Mouse (Mus musculus) mature B cell (primary cell): ENCODE measurements around the gene Fam71b.

Experiments used
- in situ Hi-C: fragments of 300-500 bp; cut with MboI; formaldehyde crosslinking; loops from 2 replicates; pipeline ENCODE4 v1.14.3; 2019

Fam71b gene

DNA sequence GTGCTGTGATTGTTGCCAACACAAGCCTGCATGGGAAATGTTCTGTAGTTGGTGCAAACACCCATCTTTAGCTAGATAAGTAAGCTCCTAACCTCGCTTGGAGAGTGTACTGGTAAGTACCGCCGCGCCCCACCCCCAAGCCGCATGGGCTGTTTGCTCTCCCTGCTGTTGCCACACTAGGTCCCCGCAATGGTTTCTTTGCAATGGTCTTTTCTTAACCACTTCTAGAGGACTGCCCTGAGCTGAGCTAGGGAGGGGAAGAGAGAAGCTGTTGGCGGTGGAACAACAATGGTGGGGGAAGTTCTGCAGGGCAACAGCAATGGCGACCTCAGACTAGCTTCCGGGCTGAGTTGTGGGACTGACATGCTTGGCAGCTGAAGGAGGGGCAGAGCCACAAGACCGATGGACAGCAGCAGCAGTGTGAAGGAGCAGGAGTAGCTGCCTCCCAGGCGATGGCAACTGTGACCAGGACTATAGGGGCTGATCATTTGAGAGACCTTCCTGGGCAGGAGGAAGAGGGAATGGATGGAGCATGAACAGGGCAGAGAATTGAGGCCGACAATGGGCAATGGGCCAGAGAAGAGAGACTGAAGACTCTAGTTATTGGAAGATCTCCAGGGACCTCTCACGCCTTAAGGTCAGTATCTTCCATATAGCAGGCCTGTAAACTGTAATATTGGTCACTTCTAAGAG lies at the start of gene Fam71b:
Fam71b (plus strand) TSS at position 393 of the 693 bp plus-strand sequence.
- in situ Hi-C loops, result no loop called here

DNA sequence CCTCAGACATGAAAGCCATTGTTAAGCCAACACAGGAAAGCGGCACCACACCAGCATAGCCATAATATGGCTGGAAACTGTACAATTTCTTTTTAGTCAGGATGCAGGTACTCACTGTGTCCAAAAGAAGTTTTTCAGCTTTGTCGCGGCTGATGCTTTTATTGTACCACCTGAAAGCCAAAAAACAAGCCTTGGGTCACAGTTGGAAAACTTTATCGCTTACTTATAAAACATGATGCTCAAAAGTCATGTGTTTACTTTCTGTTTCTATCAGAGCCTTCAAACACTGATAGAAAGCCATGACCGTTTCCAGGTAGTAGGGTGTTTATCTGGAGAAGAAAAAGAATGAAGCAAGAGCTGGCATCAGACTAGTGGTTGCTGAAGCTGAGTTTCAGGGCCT lies 48.6 kb upstream of the Fam71b start:
- in situ Hi-C loops, result no loop called here

DNA sequence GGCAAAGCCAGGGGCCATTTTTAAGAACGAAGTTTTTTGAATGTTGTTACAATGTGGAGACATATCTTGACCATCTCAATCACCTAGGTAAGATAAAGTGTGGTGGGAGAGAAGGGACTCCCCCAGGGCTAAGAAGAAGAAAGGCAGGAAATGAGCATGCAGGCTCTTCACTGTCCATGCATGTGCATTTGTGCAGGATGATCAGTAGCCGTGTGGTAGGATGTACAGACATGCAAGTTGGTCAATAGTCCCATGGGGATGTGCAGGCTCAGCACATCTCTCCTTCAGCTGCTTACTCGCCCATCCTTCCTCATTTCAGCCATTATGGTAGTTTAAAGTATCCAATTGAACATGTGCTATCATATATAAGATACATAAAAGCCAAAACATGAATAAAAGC lies 47.9 kb upstream of the Fam71b start:
- in situ Hi-C loops, result no loop called here

DNA sequence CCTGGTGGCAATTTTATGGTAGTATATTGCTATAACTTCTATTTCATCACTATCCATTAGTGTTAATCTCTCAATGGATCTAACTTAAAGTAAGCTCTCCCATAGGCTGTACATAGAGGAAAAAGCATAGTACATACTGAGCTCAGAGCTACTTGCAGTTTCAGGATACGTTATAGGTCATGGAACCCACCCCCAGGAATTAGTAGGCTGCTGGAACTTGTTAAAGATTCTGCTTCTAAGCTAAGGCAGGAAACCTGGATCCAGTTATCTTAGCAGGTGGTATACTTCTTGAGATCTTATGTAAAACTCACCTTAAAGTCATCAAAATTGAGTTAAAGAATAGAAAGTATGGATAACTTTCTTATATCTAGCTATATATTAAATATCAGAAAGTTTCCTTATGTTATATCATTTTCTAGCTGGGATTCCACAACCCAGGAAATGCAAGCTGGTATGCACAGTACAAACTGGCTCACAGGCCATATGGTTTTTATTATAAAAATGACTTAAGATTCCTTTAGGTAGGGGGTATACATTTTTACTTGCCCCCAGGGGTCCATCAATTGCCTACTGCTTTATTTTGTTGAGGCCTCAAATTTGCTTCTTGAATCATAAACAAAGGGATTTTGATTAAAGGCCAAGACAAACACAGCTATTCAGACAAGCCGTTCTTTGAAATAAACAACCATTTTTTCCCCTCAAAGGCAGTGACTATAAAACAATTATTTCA lies 46.5 kb upstream of the Fam71b start:
- in situ Hi-C loops, result no loop called here

DNA sequence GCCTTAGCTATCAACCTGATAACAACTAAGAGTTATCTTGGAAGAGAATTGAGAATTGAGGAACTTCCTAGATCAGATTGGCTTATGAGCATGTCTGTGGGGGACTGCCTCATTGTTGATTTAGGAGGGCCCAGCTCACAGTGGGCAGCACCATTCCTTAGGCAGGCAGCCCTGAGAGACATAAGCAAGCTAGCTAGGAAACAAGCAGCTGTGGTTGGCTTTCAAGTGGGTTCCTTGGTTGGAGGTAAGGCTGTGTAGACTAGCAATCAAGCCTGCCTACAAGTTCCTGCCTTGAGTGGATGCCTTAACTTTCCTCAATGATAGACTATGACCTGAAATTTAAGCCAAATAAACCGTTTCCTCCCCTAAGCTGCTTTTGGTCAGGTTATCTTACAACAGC lies 38.0 kb upstream of the Fam71b start:
- in situ Hi-C loops, result no loop called here

DNA sequence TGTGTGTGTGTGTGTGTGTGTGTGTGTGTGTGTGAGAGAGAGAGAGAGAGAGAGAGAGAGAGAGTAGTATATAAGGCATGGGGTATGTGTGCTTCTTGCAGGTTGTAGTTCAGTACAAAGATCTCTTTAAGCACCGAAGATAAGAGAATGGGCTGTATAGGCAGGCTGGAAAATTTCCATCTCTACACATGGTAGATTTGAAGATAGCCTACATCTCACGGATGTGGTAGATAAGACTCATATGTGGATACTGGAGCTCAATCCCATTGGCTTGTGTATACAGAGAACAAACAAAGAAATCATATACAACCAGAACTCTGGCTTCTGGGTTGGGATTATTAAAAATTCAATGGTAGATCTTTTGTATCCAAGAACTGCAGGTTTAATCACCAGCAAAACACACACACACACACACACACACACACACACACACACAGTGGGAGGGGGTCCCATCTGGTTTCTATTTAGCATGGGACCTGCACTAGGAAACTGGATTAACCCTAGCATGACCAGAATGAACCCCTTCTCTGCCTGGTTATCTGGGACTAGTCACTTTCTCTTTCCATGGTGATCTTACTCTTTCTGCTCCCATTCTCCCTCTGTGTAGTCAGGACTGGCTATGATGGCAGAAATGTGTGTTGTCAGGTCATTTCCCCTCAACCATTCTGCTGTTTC lies 35.2 kb upstream of the Fam71b start:
- in situ Hi-C loops, result no loop called here

DNA sequence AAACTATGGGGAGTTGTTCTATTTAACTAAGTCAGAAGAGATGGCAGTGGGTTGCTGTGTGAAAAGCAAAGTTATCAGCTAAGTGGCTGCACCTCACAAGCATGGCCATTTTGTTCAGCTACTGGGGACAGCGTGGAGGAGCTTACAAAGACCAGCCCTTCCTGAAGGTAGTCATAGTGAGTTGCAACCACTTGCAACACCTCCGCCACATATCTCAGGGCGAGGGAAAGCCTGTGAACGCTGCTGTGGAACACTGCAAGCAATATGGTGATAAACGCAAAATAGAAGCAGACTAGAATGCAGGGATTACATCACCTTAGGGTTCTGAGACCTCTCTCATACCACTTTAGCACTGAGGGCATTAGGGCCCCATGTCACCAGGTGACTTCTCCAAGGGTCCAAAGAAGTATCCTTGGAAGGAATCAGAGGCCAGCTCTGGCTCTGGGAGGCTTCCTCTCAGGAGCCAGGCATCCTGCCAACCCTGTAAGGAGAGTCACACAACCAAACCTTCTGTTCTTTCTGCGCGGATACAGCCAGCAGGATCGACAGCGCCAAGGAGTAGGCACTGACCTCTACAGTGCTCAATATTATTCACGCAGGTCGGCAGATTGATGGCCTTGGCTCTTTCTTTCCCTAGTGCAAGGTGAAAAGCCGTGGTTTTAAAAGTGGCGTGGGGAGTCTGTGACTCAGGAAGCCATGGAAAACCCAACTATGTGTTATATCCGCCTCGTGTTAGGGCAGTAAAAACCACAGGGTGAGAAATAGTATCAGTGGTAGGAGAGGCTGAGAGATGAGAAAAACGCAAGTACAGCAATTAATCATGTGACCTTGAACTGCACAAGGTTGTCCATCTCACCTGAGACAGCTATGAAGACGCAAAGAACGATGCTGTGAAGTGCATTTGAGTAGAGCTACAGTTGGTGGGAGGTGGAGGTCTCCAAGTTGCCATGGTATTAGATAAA lies 34.0 kb upstream of the Fam71b start:
- in situ Hi-C loops, result no loop called here

DNA sequence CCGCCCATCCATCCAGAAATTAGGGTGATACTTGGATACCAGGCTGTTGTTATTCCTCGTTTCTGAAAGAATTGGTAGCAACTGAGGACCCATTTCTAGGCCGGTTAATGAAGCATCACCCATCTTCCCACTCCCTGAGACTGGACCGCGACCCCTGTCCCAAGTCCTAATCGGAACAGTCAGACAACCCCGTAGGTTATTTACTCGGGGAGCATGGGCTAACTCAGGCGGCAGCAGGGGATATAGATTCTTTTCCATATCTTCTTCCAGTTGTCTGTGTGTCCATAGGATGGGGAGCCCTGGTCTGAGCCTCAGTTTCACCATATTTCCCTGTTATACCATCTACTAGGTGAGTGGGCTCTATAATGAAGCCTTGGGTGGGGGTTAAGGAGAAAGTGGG lies 32.5 kb upstream of the Fam71b start:
- in situ Hi-C loops, result no loop called here

DNA sequence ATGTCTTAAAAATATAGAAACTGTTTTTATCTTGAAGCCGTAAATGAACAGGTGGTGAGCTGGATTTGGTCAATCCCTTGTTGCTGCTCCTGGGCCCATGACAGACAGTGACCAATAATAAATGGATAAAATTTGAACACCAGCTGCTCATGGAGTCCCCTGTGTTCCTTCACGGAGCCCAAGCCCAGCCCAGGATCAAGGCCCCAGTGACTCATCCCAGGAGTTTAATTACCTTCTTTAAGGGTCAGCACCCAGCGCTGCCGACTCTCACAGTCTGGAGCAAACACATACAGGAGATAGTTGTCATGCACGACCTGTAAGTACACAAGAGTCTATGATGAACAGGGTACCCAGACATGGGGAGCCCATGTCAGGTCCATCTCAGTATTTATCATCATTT lies 30.6 kb upstream of the Fam71b start:
- in situ Hi-C loops, result no loop called here

DNA sequence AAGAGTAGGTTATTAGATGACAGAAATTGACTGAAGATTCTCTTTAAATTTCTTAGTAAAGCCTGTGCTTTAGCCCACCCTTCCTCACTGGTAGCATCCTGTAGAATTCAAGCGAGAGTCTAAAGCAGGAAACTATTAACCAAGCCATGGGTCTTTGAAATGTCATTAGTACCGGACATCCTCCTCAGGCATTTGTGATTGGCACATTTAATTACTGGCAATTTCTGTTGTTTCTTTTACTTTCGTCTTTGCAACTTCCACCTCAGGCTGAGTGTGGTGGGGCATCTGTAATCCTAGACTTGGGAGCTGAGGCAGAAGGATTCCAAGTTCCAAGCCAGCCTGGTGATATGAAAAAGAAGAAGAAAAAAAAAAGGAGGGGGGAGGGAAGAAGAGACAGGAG lies 30.0 kb upstream of the Fam71b start:
- in situ Hi-C loops, result no loop called here

DNA sequence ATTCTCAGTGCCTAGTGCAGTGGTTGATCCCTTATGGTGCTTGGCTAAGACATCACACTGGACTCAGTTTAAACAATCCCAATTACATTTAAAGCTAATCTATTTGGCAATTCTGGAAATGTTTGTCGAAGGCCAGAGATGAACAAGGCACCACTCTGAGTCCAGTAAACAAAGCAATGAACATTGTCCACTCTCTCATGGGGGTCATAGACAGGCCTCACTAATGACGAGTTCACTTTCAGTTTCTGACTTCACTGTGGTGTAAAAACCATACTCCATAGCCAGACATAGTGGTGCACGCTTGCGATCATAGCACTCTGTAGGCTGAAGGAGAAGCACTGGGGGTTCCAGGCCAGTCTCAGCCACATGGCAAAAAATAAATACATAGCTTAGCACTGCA lies 25.9 kb upstream of the Fam71b start:
- in situ Hi-C loops, result no loop called here

DNA sequence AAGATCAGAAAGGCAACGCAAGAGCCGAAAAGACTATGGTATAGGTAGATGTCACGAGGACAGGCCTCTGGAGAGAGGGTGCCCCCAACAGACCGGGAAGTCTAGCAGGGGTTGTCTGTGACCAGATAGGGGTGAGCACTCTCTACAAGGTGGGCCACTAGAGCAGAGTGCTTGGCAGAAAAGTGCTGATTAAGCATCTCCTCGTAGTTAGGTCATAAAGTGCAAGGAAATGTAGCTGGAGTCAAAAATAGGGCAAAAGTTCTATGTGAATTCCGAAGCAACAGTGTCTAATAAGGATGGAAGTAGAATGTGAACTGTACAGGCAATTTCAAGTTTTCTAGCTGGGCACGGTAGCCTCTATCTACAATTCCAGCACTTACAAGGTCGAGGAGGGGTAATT lies 25.1 kb upstream of the Fam71b start:
- in situ Hi-C loops, result no loop called here

DNA sequence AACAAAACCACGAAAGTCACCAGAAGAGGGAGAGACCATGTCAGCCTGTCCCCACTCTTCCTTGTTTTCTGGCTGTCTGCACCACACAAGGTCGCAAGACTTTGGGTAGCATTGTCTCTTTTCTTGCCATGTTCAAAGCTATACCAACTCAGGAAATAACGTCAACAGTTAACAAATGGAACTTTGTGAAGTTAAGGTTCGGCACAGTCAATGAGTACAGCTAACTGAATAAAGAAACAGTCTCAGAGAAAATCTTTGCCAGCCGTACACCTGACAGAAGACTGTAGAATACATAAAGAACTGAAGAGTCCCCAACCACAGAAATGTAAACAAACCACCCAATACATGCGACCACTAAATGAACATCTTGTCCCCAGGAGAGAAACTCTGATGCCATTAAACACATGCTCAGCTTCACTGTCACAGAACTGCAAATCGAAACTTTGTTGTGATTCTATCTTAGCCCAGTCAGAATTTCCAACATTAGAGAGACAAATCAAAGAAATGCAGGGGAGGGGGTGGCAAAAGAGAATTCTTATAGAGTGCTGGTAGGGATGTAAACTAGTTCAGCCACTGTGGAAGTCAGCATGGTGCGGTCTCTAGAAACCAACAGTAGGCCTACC lies 23.9 kb upstream of the Fam71b start:
- in situ Hi-C loops, result no loop called here

DNA sequence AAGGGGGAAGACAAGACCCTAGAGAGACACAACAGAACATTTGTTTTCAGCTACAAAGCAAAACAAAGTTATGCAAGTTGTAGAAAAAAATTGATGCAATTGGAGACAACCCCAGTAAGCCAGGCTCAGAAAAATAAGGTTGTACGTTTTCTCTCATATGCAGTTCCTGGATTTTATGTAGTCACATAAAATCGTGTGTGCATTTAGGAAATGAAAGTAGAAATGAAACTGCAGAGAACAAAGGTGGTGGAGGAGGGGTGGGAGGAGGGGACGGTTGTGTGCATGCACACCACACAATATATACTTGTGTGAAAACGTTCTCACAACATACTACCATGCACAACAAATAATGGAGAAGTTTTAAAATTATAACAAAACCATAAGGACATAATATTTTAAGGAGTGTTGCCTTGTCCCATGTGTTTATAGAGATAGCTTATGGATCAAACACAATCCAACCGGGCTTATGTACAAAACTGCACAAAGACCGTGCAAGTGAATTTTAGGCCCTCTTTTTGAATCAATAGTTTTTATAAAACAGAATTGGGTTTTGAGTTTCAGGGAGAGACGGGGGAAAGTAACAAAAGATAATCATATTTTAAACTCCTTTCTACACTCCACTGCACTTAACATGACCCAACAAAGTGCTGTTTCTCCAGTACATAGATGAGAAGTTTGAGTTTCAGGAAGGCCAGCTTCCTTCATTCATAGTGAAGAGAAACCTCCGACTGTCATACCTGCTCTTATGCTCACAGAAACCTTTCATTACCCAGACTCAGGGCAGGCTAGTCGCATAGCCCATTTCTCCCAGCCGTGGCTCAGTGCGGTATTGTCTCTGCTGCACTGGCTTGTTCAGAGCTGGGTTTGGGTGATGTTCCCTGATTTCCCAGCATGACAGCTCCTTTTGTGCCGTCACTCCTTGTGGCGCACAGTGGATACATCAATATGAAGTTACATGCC lies 23.0 kb upstream of the Fam71b start:
- in situ Hi-C loops, result no loop called here

DNA sequence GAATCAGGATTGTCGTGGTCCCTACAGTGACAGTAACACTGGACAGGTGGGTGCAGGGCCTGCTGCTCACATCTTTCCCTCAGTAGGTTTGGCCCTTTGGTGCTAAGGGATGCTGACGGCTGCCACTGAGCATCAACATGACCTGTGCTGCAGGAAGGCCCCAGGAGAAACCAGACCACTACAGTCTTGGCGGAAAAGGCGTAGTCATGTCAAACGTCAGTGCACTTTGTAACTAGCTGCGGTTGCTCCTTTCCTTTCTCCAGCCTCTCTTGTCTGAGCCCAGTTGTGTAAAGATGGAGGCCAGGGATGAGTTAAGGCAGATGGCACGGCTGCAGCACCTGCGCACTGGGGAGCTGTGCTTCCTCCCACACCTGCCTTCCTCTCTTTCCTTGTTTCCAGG lies 21.3 kb upstream of the Fam71b start:
- in situ Hi-C loops, result no loop called here

DNA sequence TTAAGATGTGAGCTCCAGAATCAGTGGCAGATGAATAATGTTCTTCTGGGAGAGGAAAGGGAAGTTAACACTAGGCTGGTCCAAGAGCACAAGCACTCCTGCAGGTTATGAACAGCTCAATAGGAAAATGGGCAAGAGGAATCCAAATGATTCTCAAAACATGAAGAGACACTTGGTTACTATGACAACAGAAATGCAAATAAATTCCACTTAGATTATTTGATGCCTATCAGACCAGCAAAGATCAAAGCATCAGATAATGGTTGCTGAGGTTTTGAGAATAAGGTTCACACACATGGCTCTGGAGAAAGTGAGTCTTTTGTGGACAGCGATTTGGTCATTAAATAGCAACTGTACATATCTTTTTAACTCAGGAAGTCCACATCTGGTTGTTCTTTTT lies 19.0 kb upstream of the Fam71b start:
- in situ Hi-C loops, result no loop called here

DNA sequence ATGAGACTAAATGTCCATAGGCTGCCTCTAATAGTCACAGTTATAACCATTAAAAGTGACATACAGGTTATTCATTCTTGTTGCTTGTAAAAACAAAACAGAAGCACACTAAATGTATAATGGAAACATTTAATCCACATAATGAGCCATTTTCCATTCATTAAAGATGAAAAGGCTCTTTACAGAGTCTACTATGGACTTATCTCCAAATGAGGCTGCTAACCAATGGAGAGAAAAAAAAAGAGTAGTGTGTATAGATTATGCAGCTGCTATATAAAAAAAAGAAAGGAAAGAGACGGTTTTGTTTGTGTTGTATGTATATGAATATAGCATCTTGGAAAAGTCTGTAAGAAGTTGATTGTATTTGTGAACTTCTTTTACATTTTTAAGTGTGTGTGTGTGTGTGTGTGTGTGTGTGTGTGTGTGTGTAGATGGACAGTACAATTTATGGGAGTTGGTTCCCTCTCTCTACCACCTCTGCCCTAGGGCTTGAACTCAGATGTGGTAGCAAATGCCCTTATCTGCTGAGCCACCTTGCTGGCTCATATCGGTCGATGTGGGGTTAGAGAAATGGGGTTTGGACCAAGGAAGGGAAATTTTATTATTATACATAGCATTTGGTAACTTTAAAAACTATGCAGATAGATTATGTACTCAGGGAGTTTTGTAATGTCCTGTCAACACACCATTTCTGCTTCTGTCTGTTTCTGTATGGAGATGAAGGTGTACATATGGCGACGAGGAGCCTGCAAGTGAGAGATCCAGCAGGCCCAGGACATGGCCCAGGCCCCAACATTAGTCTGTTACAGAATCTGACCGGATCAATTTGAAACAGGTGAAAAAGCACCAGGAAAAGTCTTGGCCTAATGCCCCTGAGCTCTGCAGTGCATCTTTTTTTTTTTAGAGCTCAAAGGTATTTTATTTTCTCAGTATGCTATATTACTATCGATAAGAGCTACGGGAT lies 18.3 kb upstream of the Fam71b start:
- in situ Hi-C loops, result no loop called here

DNA sequence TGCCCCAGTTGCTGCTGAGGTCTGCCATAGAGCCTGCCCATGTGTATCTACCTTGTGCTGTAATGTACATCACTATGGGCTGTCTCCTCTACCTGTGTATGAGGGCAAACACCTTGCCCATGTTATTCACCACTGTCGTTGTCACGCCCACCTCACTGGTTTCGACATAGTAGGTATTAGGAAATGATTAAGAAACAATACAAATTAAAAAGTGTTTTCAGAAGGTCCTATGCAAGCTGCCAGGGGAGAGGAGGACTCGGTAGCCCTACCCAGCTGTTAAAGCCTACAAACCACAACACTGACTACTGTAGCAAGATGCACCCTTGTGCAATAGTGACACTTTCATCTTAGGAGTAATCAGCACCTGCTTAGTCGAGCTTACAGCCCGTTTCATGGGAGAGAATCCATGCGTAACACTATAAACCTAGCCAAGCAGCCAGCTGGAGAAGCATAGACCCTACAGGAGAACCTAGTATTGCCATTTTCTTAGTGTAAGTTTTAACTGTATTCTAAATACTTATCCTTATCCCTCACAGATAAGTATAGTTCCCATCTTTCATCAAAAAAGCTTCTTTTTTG lies 16.2 kb upstream of the Fam71b start:
- in situ Hi-C loops, result no loop called here

DNA sequence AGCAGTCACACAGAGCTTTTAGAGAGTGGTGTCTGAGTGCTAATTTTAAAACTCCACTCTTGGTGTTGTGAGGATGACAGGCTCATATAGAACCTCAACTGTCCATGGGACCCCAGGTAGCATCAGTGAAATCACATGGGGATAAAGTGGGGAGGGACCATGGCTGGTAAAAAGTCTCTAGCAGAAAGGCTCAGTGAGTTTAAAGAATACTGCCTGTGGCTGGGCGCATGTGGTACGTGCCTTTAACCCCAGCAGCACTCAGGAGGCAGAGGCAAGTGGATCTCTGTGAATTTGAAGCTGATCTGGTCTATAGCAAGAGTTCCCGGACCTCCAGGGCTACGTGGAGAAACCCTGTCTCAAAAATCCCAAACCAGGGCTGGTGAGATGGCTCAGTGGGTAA lies 13.9 kb upstream of the Fam71b start:
- in situ Hi-C loops, result no loop called here
